Mouse (Mus musculus) A20 (cell line): ENCODE results near the gene B3gat3.

Experiments
- DNase-seq: peaks from one replicate; pipeline ENCODE4 v3.0.0-alpha.2; 2011; ENCODE audit warnings: low read depth, low spot score

Gene B3gat3

DNA sequence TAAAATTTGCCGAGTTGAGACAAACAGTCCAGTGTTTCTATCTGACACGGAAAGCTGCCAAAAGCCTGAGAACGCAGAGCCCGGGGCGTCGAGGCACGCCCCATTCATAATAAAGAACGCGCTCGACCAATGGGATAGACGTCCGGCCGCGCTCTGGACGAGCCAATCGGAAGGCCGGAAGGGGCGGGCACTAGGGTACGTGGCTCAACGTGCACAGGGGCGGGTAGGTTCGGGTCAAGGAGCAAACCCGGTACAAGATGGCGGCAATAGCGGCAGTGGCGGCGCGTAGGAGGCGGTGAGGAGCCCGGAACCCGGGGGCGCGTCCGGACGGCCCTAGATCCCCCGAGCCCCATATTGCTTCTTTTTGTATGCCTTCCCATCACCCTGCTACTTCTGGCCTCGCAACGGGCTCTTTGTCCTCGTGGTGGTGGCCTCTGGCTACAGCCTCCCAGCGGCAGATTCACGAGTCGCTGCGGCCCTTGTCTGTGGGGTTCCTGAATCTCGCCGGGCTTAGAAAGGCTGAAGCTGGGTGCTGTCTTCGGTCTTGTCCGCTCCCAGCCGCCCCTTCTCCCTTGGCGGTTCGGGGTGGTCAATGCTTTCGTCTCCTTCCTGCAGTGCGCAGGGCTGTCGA, 22.2 kb upstream of the B3gat3 start, which contains the start of gene Ganab:
Ganab (plus strand) TSS at position 207 of the 631 bp plus-strand sequence.
- peak; percentile 98 for DNase-seq

GRCm38 (mm10) chr19:8898576-8898975, 21.6 kb upstream of the B3gat3 start:
- peak; percentile 49 for DNase-seq

DNA sequence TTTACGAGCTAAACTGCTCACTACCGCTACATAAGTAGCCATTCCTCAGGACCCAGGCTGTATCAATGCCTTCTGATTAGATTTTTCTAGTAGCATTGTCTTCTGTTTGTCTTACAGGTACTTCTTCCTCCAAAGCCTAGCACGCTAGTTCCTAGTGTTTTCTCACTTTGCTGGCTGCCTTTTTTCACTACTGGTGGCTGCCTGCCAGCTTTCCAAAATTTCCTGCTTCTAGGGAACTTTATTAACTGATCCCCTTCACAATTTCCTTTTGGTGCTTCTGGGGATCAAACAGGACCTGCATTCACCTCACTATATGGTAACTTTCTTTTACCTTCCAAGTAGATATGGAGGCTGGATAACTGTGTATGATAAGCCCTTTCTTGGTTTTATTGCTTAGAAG, 21.1 kb upstream of the B3gat3 start:
- DNase-seq, result no peak

DNA sequence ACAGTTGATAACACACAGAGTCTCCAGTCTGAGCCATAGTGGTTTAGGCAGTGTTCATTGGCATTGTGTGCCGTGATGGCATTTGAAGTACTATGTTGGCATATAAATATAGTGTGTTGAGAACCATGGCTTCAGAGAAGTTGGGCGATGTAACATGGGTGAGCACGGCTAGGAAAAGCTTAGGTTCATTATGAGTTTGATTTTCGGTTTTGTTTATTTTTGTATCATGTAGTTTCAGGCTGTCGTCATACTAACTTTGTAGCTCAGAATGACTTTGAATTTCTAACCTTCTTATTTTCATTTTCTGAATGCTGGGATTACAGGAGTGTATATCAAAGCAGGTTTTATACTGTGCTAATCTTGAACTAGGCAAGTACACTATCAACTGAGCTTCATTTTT, 16.8 kb upstream of the B3gat3 start:
- DNase-seq, result no peak

DNA sequence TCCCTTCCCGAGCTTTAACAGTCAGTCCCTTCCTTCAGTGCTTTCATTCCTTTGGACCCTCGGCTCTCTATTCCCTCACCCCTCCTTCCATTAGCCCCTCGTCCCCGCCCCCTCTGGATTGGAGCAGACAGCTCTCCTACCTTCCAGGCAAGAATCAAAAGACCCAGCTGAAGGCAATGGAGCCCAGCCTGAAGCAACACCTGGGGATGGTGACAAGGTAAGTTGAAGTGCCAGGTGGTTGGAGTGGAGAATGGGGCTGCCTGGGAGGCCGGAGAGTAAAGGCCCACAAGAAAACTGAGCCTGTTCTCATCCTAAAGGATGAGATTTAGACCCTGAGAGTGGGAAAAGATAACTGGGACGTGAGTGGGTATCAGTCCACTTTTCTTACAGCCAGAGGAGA, 11.6 kb upstream of the B3gat3 start:
- no peak for DNase-seq

DNA sequence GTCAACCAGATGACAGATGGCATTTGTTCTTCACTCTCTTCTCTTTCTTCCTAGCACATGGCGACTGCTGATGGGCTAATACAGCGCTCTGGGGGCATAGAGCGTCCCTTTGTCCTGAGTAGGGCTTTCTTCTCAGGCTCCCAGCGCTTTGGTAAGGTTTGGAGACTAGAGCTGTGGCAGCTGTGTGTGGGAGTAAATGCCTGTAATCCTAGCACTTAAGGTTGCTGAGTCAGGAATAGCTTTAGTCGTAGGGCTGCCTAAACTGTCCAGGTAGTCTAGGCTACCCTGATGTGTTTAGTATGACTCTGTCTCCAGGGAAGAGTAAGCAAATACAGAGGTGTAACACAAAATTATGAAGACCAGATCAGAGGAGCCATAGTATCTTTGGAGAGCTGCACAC, 8.4 kb upstream of the B3gat3 start:
- DNase-seq, result no peak

DNA sequence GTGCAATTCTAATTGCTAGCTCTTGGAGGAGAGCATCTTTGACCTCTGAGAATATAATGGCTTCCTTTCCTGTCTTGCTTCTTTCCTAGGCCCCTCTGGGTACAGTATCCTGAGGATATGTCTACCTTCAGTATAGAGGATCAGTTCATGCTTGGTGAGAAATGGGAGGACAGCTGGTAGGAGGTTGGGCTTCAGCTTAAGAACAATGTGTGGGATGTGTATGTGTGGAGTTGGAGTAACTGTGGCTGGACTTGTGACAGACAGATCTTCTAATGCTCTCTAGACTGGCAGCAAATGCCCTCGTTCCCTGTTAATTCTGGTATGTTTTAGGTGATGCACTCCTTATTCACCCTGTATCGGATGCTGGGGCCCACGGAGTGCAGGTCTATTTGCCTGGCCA, 6.0 kb upstream of the B3gat3 start:
- no peak for DNase-seq

DNA sequence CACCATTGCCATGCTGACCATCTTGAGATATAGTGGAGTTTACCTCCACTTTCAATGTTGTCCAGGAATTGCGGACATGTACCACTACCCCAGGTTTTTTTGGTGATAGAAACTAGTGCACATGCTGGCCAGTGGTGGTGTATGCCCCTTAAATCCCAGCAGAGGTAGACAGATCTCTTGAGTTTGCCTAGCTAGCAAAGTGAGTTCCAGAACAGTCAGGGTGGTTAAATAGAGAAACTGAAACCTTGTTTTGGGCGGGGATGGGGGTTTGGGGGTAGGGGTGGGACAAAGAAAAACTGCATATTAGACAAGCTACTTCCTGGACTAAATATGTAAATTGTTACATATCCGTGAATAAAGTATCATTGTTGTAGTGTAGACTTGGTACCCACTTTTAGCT, 1.2 kb upstream of the B3gat3 start:
- peak; percentile 77 for DNase-seq

DNA sequence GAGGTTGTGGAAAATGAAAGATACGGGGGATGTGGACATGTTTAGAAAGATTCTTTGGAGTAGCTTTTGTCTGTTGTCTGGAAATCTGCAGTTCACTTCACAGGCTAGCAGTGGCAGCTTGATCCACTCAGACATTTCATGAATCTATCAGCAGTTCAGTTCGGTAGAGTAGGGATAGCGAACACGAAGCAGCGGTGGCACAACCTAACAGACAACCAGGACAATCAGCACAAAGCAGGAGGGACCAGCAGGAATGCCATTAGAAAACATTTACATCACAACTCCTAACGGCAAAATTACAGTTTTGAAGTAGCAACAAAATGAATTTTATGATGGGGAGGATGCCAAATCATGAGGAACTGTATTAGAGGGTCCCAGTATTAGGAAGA, 496 bp upstream of the B3gat3 start:
- DNase-seq, result peak; percentile 57

DNA sequence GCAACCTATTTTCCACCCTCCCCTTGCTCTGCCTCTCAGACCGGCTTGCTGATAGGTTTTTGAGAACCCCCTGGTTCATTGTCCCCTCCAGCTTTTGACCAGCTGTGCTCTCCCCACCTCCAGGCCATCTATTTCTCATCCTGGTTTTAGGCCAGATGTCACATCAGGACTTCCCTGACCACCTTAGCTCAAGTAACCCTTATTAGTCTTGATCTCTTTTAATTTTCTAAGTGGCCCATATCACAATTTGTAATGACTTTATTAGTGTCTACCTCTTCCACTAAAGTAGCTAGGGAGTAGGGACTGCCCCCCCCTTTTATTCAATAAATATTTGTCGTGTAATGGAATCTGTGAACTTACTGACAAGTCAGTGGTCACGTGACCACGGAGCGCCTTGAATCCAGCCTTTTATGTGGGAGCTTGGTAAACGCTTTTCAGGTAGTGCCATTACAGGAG, 690 bp downstream of the B3gat3 start:
- DNase-seq, result peak; percentile 68

GRCm38 (mm10) chr19:8921741-8922140, 1.6 kb downstream of the B3gat3 start:
- no peak for DNase-seq

DNA sequence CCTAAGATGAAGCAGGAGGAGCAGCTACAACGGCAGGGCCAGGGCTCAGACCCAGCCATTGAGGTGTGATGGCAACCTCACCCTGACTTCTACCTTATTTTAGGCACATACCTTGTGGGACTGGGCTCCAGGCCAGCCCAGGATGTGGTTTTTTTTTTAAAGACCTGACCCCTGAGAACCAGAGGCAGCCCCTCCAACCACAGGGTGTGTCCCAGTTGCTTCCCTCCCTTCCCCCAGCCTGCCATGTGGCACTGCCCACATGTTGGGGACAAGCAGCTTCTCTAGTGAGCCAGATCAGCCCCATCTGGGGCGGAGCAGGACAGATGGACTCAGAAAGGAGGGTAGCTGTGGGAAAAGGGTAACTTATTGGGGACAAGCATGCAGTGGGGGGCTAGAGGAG, 6.6 kb downstream of the B3gat3 start:
- DNase-seq, result no peak

DNA sequence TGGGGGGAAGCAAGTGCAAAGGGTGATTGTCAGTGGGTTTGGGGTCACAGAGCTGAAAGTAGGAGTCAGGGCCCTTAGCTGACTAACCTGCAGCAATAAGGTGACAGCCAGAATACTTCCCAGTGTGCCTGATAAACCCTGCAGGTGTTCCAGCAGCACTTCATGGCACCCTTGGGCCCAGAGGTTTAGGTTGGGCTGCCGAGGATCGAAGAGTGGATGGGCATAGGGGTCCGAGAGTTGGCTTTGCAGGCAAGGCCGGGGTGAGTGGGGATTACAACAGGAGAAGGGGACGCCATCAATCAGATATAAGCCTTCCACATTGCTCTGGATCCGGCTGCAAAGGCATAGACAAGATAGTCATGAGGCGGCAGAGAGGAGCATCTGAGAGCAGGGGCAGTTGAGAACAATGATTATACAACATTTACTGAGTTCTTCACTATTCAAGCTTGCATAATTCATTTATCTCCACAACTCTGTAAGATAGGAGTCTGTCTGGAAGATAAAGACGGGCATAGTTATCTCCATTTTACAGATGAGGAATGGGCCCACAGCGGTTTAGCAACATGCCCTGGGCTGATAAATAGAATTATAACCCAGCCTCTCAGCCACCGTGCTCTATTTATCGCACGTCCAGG, 7.8 kb downstream of the B3gat3 start:
- DNase-seq, result no peak

DNA sequence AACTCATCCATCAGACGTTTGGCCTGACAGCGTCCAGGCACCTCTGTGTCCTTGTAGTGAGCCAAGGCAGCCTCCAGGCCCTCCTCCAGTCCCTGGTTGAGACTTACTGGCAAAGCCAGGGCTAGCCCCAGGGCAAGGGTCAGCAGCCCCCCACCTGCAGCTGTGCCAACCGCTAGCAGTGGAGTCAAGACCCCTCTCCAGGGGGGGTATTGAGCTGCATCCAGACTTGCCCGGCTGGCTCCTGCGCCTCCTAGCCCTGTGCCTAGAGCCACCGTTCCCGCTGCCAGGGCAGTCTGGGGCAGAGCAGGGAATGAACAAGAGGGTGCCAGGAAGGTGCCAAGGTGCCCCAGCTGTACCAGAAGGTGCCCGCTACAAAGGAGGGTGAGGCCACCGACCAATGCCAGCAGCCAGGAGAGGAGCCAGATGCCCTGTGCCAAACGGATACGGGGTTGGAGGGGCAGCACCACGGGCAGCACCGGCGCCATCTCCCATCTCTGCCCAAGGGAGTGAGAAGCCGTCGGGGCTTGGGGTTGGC, 8.6 kb downstream of the B3gat3 start:
- no peak for DNase-seq

DNA sequence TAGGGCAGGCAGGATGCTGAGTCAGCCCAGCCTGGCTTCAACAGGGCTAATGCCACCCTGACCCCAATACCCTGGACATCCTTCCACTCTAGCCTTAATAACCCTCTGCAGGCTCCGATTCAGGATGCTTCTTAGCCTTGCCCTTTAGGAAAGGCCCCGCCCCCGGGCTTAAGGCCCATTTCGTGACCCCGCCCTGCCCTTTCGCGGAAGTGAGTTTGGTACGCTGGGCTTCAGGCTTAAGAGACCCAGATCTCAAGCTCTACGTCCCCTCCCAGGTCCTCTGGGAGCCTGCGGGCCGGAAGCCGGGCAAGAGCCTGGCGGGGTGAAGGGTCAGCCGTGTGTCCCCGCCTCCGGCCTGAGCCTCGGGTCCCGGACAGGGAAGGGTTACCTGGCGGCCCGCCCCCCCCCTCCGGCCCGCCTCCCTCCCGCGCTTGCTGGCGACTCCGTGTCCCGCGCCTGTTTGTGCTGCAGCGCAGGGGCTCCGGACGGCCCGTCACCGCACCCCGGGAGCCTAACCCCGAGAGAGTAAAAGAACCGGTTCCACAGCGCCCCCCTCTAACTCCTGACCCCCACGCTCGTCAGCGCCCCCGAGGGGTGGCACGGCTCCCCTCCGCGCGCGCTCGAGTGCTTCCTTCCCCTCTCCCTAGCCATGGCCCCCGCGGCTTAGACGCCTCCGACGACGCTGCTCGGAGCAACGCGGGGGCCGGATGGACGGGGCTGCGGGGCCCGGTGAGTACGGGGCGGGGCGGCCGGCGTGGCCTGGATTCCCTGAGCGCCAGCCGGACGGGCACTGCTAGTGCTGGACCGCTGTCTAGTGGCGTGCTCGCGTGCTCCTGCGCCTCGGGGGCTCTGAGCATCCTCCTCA, 9.3 kb downstream of the B3gat3 start, which contains the start of the genes Rom1 and Eml3:
Rom1 (minus strand) TSS at position 133 of the 865 bp plus-strand sequence.
Eml3 (plus strand) TSS at position 329 of the 865 bp plus-strand sequence.
- peak; percentile 89 for DNase-seq

GRCm38 (mm10) chr19:8930117-8930516, 9.9 kb downstream of the B3gat3 start:
- DNase-seq, result no peak

DNA sequence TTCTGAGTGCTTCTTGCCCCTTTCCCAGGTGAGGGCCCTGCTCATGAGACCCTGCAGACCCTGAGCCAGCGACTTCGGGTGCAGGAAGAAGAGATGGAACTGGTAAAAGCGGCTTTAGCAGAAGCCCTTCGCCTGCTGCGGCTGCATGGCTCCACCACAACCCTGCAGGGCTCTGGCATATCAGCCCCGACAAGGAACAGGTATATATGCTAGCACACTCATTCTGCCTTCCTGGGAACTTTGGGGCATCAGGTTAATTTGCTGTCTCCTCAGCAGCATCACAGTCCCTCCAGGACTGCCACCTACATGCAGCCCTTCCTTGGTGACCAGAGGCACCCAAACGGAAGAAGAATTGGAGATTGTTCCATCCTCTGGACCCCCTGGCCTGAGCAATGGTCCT, 10.6 kb downstream of the B3gat3 start:
- DNase-seq, result no peak

DNA sequence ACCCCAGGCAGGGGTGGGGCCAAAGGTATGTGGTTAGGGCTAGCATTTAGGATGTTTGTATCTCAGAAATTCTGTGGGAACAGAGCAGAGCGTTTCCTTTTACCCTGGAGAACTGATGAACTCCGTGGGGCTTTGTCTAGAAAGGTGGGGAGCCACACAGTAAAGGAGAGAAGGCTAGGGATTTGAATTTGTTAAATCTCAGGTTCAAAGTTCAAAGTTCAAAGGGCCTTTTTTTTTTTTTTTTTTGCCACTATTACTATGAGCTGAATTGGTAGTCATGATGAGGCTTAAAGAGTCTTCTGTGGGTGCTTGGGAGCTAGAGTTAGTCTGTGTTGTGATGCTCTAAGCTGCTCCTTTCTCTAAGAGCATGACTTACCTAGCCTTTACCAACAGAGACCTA, 16.6 kb downstream of the B3gat3 start:
- no peak for DNase-seq

DNA sequence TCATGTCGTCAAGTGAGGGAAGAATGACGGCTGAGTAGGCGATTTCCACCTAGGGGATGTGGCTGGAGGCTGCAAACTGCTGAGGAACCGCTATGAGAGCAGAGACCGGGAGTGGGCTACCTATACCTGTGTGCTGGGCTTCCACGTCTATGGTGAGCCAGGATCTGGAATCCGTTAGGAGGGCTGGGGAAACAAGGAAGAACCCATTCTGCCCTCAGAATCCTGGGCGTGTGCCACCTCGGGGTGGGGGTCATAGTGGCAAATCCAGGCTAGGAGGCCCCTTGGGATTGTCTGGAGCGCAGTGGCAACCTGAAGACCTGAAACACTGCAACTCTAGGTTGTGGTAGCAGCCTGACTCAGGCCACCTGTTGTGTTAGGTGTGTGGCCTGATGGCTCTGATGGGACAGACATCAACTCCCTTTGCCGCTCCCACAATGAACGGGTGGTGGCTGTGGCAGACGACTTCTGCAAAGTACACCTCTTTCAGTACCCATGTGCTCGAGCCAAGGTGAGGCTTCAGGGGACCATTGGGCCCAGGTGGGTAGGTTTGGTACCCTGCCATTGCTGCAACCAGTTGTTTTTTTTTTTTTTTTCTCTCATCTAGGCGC, 20.5 kb downstream of the B3gat3 start:
- DNase-seq, result no peak

GRCm38 (mm10) chr19:8941136-8941514, 21.0 kb downstream of the B3gat3 start:
- no peak for DNase-seq

DNA sequence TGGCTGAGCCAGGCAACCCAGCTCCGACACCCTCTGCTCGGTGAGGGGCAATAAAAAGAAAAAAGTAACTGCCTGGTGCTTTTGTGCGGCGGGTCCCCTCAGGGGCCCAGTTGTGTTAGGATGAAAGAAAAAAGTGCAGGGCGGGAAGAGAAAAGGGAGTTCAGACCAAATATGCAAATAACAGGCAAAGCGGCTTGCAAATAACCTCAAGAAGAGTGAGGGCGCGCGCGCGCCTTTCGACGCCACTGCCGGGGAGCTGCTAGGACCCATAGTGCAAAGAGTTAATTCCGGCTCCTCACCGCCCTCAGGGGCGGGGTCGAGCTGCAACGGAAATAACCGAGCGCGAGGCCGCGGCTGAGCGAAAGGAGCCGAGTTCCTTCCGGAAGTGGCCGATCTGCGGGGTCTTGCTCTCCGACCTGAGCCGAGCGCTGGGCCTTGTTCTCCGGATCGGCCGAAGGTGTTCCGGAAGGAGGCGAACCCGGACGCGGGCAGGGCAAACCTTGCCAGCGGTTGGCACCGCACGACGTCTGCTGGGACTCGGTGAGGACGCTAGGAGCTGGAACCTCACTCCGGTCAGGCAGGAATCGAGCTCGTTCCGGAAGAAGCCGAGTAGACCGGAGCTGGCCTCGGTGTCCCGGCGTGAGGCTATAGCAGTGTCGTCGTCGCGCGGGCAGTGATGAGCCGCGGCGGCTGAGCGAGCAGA, 21.5 kb downstream of the B3gat3 start, which contains the start of gene Mta2:
Mta2 (plus strand) TSS at position 361 of the 703 bp plus-strand sequence.
- peak; percentile 99 for DNase-seq
